Mouse (Mus musculus) regulatory T cell (primary cell): ENCODE data around the gene Calcr.
"Not testable (repeated sequence)": the region's sequence is repeated elsewhere in the genome, so short reads cannot be mapped to it uniquely, and the experiment has no call there.

ENCODE experiments used
- in situ Hi-C: fragments of 300-600 bp; cut with MboI, MseI; formaldehyde crosslinking; loops from one replicate; pipeline ENCODE4 v1.15.1; 2025; ENCODE audit warnings: high pct_unique_total_duplicates

Gene Calcr

GRCm38 (mm10) chr6:3764230-3764764 is at the start of gene Calcr:
Calcr (minus strand) TSS chr6:3764714.
- in situ Hi-C loops, result no loop called here

- in situ Hi-C loops, result no loop called here
These were observed 3.0 kb upstream of the Calcr start for GRCm38 (mm10) chr6:3767485-3767884.

- in situ Hi-C loops, result no loop called here
These were observed 1.1 kb downstream of the Calcr start for GRCm38 (mm10) chr6:3763171-3763967.

GRCm38 (mm10) chr6:3751576-3751975 is 12.9 kb downstream of the Calcr start:
- in situ Hi-C loops, result no loop called here

- in situ Hi-C loops, result no loop called here
These were observed 14.9 kb downstream of the Calcr start for GRCm38 (mm10) chr6:3749624-3750023.

GRCm38 (mm10) chr6:3745546-3745945 is 19.0 kb downstream of the Calcr start:
- in situ Hi-C loops, result no loop called here

GRCm38 (mm10) chr6:3741996-3742713 is 22.4 kb downstream of the Calcr start:
- in situ Hi-C loops, result no loop called here

GRCm38 (mm10) chr6:3741296-3741695 is 23.2 kb downstream of the Calcr start:
- in situ Hi-C loops, result no loop called here

- in situ Hi-C loops, result no loop called here
These were observed 34.2 kb downstream of the Calcr start for GRCm38 (mm10) chr6:3730246-3730867.

- in situ Hi-C loops, result no loop called here
These were observed 76.3 kb downstream of the Calcr start for GRCm38 (mm10) chr6:3688087-3688642.

GRCm38 (mm10) chr6:3678286-3678685 is 86.2 kb downstream of the Calcr start:
- in situ Hi-C loops, result not testable (repeated sequence)

- in situ Hi-C loops, result no loop called here
These were observed 86.7 kb downstream of the Calcr start for GRCm38 (mm10) chr6:3677806-3678205.

GRCm38 (mm10) chr6:3671941-3672340 is 92.6 kb downstream of the Calcr start:
- in situ Hi-C loops, result not testable (repeated sequence)

GRCm38 (mm10) chr6:3664147-3664716 is 100.3 kb downstream of the Calcr start:
- in situ Hi-C loops, result no loop called here

- in situ Hi-C loops, result no loop called here
These were observed 106.1 kb downstream of the Calcr start for GRCm38 (mm10) chr6:3658405-3658804.
